Mouse (Mus musculus): ENCODE measurements around the gene Eea1. TPM values are rescaled to one million over a fixed set of nuclear protein-coding genes. Genes with fewer than 3 reads are reported as not detected.

Eea1 gene
- polyA plus RNA-seq, 1 experiment from 2014 or later, result 10.3 TPM

- WGBS (ENCODE audit: insufficient replicate concordance), result 84% methylated on average over 1 of the region's 1 CpGs
- Histone ChIP-seq H3K4me2 (ENCODE audit: low read depth, low read length) (no peak overlapping the region), H3K4me3 (ENCODE audit: low read depth, low read length) (no peak overlapping the region), H3K36me3 (replicated peaks; ENCODE audit: insufficient read depth, low read length) (no peaks in the 10 kb centered on the region), H3K9me3 (ENCODE audit: low read length) (no peaks in the 10 kb centered on the region), H3K4me1 (ENCODE audit: insufficient read depth) (peaks cover 21% of the 10 kb centered on the region), H3K27ac (ENCODE audit: low read depth) (no peak overlapping the region), H3K9ac (replicated peaks) (no peak overlapping the region), H3K27me3 (ENCODE audit: insufficient read depth, low read length) (no peaks in the 10 kb centered on the region)
- TF ChIP-seq CTCF (IDR thresholded peaks at IDR 0.05; ENCODE audit: low read depth) (no peak), EP300 (IDR thresholded peaks at IDR 0.05; ENCODE audit: low read depth) (no peak)
- ATAC-seq, result no peak
- DNase-seq, result no peak
Observed at GRCm38 (mm10) chr10:95945086-95945485, 4.6 kb downstream of the Eea1 start.

GRCm38 (mm10) chr10:95949410-95949809 lies 9.0 kb downstream of the Eea1 start:
- H3K9me3 ChIP-seq (ENCODE audit: low read length), result no peaks in the 10 kb centered on the region
- no peak overlapping the region for H3K9ac ChIP-seq (replicated peaks)
- no peak for TF ChIP-seq CTCF (IDR thresholded peaks at IDR 0.05; ENCODE audit: low read depth)
- TF ChIP-seq EP300 (IDR thresholded peaks at IDR 0.05; ENCODE audit: low read depth), result no peak
- no peak overlapping the region for H3K27ac ChIP-seq (ENCODE audit: low read depth)
- no peak for DNase-seq
- ATAC-seq, result no peak
- H3K27me3 ChIP-seq (ENCODE audit: insufficient read depth, low read length), result no peaks in the 10 kb centered on the region
- no peak overlapping the region for H3K4me2 ChIP-seq (ENCODE audit: low read depth, low read length)
- no peak overlapping the region for H3K4me3 ChIP-seq (ENCODE audit: low read depth, low read length)
- no peaks in the 10 kb centered on the region for H3K36me3 ChIP-seq (replicated peaks; ENCODE audit: insufficient read depth, low read length)
- H3K4me1 ChIP-seq (ENCODE audit: insufficient read depth), result peaks cover 14% of the 10 kb centered on the region
- WGBS (ENCODE audit: insufficient replicate concordance), result 79% methylated on average over 3 of the region's 3 CpGs

DNA sequence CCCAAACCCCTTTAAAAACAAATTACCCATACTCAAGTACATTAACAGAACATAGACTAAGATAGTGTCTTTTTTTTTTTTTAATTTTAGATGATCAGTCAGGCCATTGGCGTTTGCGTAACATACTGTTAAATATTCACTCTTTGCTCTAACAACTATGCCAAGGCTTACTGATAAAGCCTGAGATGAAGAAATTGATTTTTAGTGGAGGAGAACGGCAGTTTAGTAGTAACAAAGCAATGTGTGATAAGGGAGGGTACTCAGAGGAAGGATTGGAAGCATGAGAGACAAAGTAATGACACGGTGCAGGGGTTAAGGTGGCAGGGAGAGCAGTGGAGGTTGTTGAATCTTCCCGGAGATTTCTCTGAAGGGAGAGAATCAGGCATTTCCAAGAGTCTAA lies 9.7 kb downstream of the Eea1 start:
- WGBS (ENCODE audit: insufficient replicate concordance), result 63% methylated on average over 5 of the region's 5 CpGs
- Histone ChIP-seq H3K9ac (replicated peaks) (no peak overlapping the region), H3K27ac (ENCODE audit: low read depth) (no peak overlapping the region), H3K27me3 (ENCODE audit: insufficient read depth, low read length) (no peaks in the 10 kb centered on the region), H3K36me3 (replicated peaks; ENCODE audit: insufficient read depth, low read length) (no peaks in the 10 kb centered on the region), H3K4me3 (ENCODE audit: low read depth, low read length) (no peak overlapping the region), H3K4me1 (ENCODE audit: insufficient read depth) (peaks cover 14% of the 10 kb centered on the region), H3K4me2 (ENCODE audit: low read depth, low read length) (no peak overlapping the region), H3K9me3 (ENCODE audit: low read length) (no peaks in the 10 kb centered on the region)
- DNase-seq (no peak), ATAC-seq (no peak)
- TF ChIP-seq CTCF (IDR thresholded peaks at IDR 0.05; ENCODE audit: low read depth) (no peak), EP300 (IDR thresholded peaks at IDR 0.05; ENCODE audit: low read depth) (no peak)

- H3K27ac ChIP-seq (ENCODE audit: low read depth), result no peak overlapping the region
- H3K4me2 ChIP-seq (ENCODE audit: low read depth, low read length), result no peak overlapping the region
- H3K4me1 ChIP-seq (ENCODE audit: insufficient read depth), result peaks cover 14% of the 10 kb centered on the region
- H3K27me3 ChIP-seq (ENCODE audit: insufficient read depth, low read length), result no peaks in the 10 kb centered on the region
- no peak for DNase-seq
- 76% methylated on average over 4 of the region's 4 CpGs for WGBS (ENCODE audit: insufficient replicate concordance)
- H3K4me3 ChIP-seq (ENCODE audit: low read depth, low read length), result no peak overlapping the region
- ATAC-seq, result no peak
- H3K9ac ChIP-seq (replicated peaks), result no peak overlapping the region
- TF ChIP-seq EP300 (IDR thresholded peaks at IDR 0.05; ENCODE audit: low read depth), result no peak
- no peak for TF ChIP-seq CTCF (IDR thresholded peaks at IDR 0.05; ENCODE audit: low read depth)
- no peaks in the 10 kb centered on the region for H3K36me3 ChIP-seq (replicated peaks; ENCODE audit: insufficient read depth, low read length)
- H3K9me3 ChIP-seq (ENCODE audit: low read length), result no peaks in the 10 kb centered on the region
Observed at GRCm38 (mm10) chr10:95950797-95951196, 10.3 kb downstream of the Eea1 start.

DNA sequence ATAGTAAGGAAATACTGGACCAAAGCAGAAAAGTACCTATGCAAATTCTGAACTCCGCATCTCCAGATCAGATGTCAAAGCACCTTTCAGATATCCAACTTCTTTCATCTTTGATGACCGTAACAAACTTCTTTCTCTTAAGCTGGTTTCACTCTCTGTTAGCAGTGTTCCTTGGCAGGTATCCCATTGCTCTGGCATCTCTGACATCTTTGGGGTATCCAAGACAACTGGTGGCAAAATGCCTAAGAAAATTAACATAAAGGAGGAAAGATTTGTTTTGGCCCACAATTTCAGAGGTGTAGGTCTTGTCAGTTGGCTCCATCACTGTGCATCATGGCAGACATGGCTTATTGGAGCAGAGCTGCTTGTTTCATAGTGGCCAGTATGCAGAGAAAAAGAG lies 10.9 kb downstream of the Eea1 start:
- WGBS (ENCODE audit: insufficient replicate concordance), result 84% methylated on average over 2 of the region's 2 CpGs

DNA sequence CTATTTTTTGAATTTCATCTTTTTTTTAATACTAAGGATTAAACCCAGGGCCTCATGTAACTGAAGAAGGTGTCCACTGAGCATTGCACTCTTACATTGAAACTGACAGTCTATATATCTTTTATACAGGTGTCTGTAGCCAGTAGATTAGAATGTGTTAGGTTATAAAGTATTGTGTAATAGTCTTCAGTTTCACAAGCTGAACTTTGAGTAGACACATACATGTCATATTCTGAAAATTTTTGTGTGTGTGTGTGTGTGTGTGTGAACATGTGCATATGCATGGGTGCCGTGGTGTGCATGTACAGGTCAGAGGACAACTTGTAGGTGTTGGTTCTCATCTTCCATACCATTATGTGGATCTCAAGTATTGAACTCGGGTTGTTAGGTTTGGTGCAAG lies 16.2 kb downstream of the Eea1 start:
- ATAC-seq (no peak), DNase-seq (no peak)
- H3K9ac ChIP-seq (replicated peaks), result no peak overlapping the region
- H3K4me1 ChIP-seq (ENCODE audit: insufficient read depth), result no peaks in the 10 kb centered on the region; the same call in 1 of the 2 replicates
- H3K4me3 ChIP-seq (ENCODE audit: low read depth, low read length), result no peak overlapping the region
- TF ChIP-seq EP300 (IDR thresholded peaks at IDR 0.05; ENCODE audit: low read depth) (no peak), CTCF (IDR thresholded peaks at IDR 0.05; ENCODE audit: low read depth) (no peak)
- H3K36me3 ChIP-seq (replicated peaks; ENCODE audit: insufficient read depth, low read length), result no peaks in the 10 kb centered on the region
- H3K27me3 ChIP-seq (ENCODE audit: insufficient read depth, low read length), result no peaks in the 10 kb centered on the region
- H3K27ac ChIP-seq (ENCODE audit: low read depth), result no peak overlapping the region
- H3K9me3 ChIP-seq (ENCODE audit: low read length), result no peaks in the 10 kb centered on the region
- H3K4me2 ChIP-seq (ENCODE audit: low read depth, low read length), result no peak overlapping the region
- 72% methylated on average over 2 of the region's 2 CpGs for WGBS (ENCODE audit: insufficient replicate concordance)

More for the DNA sequence above, 10.9 kb downstream of the Eea1 start:
- H3K4me1 ChIP-seq (ENCODE audit: insufficient read depth), result peaks cover 14% of the 10 kb centered on the region
- H3K4me2 ChIP-seq (ENCODE audit: low read depth, low read length), result no peak overlapping the region
- H3K9me3 ChIP-seq (ENCODE audit: low read length), result no peaks in the 10 kb centered on the region
- H3K27ac ChIP-seq (ENCODE audit: low read depth), result no peak overlapping the region
- TF ChIP-seq CTCF (IDR thresholded peaks at IDR 0.05; ENCODE audit: low read depth) (no peak), EP300 (IDR thresholded peaks at IDR 0.05; ENCODE audit: low read depth) (no peak)
- no peak for ATAC-seq
- no peak overlapping the region for H3K4me3 ChIP-seq (ENCODE audit: low read depth, low read length)
- H3K27me3 ChIP-seq (ENCODE audit: insufficient read depth, low read length), result no peaks in the 10 kb centered on the region
- no peak overlapping the region for H3K9ac ChIP-seq (replicated peaks)
- H3K36me3 ChIP-seq (replicated peaks; ENCODE audit: insufficient read depth, low read length), result no peaks in the 10 kb centered on the region
- no peak for DNase-seq

DNA sequence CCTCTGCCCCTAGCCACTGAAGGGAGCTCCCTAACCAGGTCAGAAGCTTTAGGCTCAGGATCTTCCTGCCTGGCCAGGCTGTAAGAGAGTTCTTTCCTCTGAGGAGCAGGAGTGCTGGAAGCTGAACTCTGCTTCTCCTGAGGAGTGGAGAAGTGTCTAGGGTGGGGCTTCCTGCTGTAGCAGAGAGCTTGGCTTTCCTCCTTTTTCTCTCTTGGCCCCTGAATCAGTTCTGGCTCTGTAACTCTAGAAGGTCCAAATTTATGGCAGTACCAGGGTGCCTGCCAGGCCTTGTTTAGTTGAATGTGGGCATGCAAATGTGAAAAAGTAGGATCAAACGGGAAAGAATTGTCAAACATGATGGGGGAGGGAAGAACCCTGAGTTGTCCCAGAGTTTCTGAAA lies 17.1 kb downstream of the Eea1 start:
- H3K27ac ChIP-seq (ENCODE audit: low read depth), result no peak overlapping the region
- H3K9me3 ChIP-seq (ENCODE audit: low read length), result no peaks in the 10 kb centered on the region
- ATAC-seq, result no peak
- H3K27me3 ChIP-seq (ENCODE audit: insufficient read depth, low read length), result no peaks in the 10 kb centered on the region
- TF ChIP-seq EP300 (IDR thresholded peaks at IDR 0.05; ENCODE audit: low read depth), result no peak
- no peak for TF ChIP-seq CTCF (IDR thresholded peaks at IDR 0.05; ENCODE audit: low read depth)
- no peak overlapping the region for H3K9ac ChIP-seq (replicated peaks)
- DNase-seq, result no peak
- H3K36me3 ChIP-seq (replicated peaks; ENCODE audit: insufficient read depth, low read length), result no peaks in the 10 kb centered on the region
- no peak overlapping the region for H3K4me3 ChIP-seq (ENCODE audit: low read depth, low read length)
- H3K4me1 ChIP-seq (ENCODE audit: insufficient read depth), result no peaks in the 10 kb centered on the region; the same call in 1 of the 2 replicates
- WGBS (ENCODE audit: insufficient replicate concordance), result 77% methylated on average over 1 of the region's 1 CpGs
- no peak overlapping the region for H3K4me2 ChIP-seq (ENCODE audit: low read depth, low read length)

Measured in liver, postnatal 0 days (tissue).